Mouse (Mus musculus) ES-Bruce4 (cell line): ENCODE data around the gene Iqcf5. TPM values are rescaled to one million over a fixed set of nuclear protein-coding genes. Genes with fewer than 3 reads are reported as not detected.

Source experiments
- H3K27ac ChIP-seq: 2 replicates; pipeline ENCODE4 v1.5.1; 2012; ENCODE audit warnings: low read length, inconsistent platforms; ENCODE audit not compliant: insufficient read depth
- H3K27me3 ChIP-seq: 2 replicates; pipeline ENCODE4 v1.6.1; 2012; ENCODE audit warnings: mild to moderate bottlenecking, low read length, inconsistent platforms; ENCODE audit not compliant: control insufficient read depth, poor library complexity, insufficient read depth, severe bottlenecking
- H3K36me3 ChIP-seq: 2 replicates; pipeline ENCODE4 v1.6.1; 2012; ENCODE audit warnings: inconsistent platforms, mild to moderate bottlenecking, low read length, moderate library complexity; ENCODE audit not compliant: control insufficient read depth, poor library complexity, insufficient read depth, severe bottlenecking
- H3K4me1 ChIP-seq: one replicate; pipeline ENCODE4 v1.8.1; 2011; ENCODE audit warnings: low read length; ENCODE audit not compliant: control insufficient read depth, insufficient read depth
- H3K4me3 ChIP-seq: 2 replicates; pipeline ENCODE4 v1.5.1; 2011; ENCODE audit warnings: low read depth, mild to moderate bottlenecking, low read length
- H3K9ac ChIP-seq: 2 replicates; pipeline ENCODE4 v1.6.1; 2012; ENCODE audit warnings: low read depth, mild to moderate bottlenecking, inconsistent platforms; ENCODE audit not compliant: poor library complexity, severe bottlenecking
- H3K9me3 ChIP-seq: replicated peaks from 2 replicates; pipeline ENCODE4 v1.6.1; 2012; ENCODE audit warnings: mild to moderate bottlenecking, low read length, inconsistent platforms; ENCODE audit not compliant: control insufficient read depth, poor library complexity, insufficient read depth, severe bottlenecking
- CTCF ChIP-seq: IDR thresholded peaks from one replicate; pipeline ENCODE4 v1.8.1; 2011; ENCODE audit warnings: low read depth, low read length
- EP300 ChIP-seq: IDR thresholded peaks from 2 replicates; pipeline ENCODE4 v1.6.1; 2011; ENCODE audit warnings: low read depth, low read length; ENCODE audit not compliant: insufficient read depth
- POLR2A ChIP-seq: IDR thresholded peaks from one replicate; pipeline ENCODE4 v1.8.1; 2011; ENCODE audit warnings: low read length; ENCODE audit not compliant: insufficient read depth
- polyA plus RNA-seq: library from polyadenylated mRNA; stranded (reverse); fragments of >200 nt; gene quantifications from 2 replicates; pipeline ENCODE4 v1.2.4, GENCODE M21; 2011; ENCODE audit warnings: low read depth; ENCODE audit not compliant: missing spikeins, insufficient read depth, insufficient read length

The Iqcf5 gene
- polyA plus RNA-seq, 1 experiment: not detected

DNA sequence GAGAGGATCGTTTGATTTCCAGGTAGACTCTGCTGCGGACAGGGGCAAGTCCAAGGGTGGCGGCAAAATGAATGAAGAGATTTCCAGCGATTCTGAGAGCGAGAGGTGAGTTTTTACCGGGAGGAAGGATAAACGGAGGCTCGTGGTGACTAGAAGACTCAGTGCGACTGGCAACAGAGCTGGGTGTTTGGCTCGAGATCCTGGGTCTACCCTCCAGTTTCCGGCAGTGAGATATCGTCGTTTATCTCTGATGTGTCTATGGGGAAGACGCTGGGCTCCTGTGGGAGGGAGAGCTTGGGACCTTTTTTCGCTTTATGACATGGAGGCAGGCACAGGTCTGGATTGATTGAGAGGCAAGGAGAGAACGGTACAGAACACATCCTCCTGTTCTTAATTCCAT, 36.7 kb upstream of the Iqcf5 start:
- Histone ChIP-seq H3K27me3 (no peaks in the 10 kb centered on the region), H3K9ac (peak overlapping the region; percentile 86), H3K4me3 (peak overlapping the region; percentile 96), H3K36me3 (peaks cover 8% of the 10 kb centered on the region), H3K9me3 (no peaks in the 10 kb centered on the region), H3K4me1 (peaks cover 2% of the 10 kb centered on the region), H3K27ac (no peak overlapping the region)
- TF ChIP-seq EP300: no peak
- no peak for TF ChIP-seq CTCF
- TF ChIP-seq POLR2A: no peak

DNA sequence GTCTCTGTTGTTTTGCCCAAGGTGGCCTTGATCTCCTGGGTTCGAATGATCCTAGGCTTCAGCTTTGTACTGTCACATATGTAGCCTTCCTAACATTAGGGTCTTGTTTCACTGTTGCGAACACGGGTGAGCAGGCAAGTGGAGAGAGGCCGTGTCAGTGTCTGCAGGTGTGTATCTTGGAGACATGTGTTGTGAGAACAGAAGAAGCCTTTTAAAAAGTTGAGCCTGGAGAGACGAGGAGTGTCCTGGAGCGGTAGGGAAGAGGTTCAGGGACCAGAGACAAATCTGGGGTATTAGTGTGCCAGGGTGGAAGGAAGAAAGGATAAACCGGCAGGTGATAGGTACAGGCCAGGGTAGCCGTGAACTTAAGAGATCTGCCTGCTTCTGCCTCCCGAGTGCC, 36.3 kb upstream of the Iqcf5 start:
- H3K9ac ChIP-seq: peak overlapping the region; percentile 86
- H3K9me3 ChIP-seq: no peaks in the 10 kb centered on the region
- peaks cover 8% of the 10 kb centered on the region for H3K36me3 ChIP-seq
- H3K4me1 ChIP-seq: peaks cover 2% of the 10 kb centered on the region
- no peaks in the 10 kb centered on the region for H3K27me3 ChIP-seq
- H3K4me3 ChIP-seq: peak overlapping the region; percentile 96
- H3K27ac ChIP-seq: no peak overlapping the region
- TF ChIP-seq EP300 (no peak), CTCF (no peak), POLR2A (no peak)

DNA sequence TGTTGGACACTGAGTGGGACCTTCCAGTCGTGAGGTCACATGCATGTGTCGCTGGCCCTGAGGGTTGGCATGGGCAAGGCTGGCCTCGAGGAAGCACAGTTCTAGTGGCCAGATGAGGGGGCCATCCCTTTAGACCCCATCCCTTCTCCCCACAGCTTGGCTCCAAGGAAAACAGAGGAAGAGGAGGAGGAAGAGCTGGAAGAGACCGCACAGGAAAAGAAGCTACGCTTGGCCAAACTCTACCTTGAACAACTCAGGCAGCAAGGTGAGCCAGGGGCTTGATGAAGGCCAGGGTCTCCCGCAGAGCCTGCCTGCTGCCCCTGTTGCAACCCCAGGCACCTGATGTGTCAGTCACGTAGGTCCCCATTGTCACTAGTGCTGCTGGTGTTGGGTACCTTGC, 33.8 kb upstream of the Iqcf5 start:
- TF ChIP-seq CTCF (no peak), POLR2A (no peak), EP300 (no peak)
- Histone ChIP-seq H3K4me1 (peaks cover 3% of the 10 kb centered on the region), H3K27me3 (no peaks in the 10 kb centered on the region), H3K9ac (no peak overlapping the region), H3K36me3 (peaks cover 8% of the 10 kb centered on the region), H3K9me3 (no peaks in the 10 kb centered on the region), H3K27ac (no peak overlapping the region), H3K4me3 (no peak overlapping the region)

DNA sequence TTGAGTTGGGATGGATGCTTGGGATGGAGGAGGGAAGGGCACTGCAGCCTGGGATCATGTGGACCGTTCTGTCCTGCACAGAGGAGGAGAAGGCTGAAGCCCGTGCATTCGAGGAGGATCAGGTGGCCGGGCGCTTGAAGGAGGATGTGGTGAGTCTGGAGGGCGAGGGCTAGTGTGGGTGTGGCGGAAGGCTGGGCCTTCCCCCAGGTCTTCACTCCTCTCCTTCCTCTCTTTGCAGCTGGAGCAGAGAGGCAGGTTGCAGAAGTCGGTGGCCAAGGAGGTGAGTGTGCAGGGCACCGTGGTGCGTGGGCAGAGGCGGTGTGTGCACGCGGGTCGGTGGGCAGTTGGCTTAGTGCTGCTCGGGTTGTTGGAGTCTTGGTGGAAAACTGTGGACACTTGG, 33.3 kb upstream of the Iqcf5 start:
- TF ChIP-seq POLR2A (no peak), EP300 (no peak), CTCF (no peak)
- Histone ChIP-seq H3K4me3 (no peak overlapping the region), H3K4me1 (peaks cover 3% of the 10 kb centered on the region), H3K9ac (no peak overlapping the region), H3K9me3 (no peaks in the 10 kb centered on the region), H3K36me3 (peaks cover 8% of the 10 kb centered on the region), H3K27ac (no peak overlapping the region), H3K27me3 (no peaks in the 10 kb centered on the region)

DNA sequence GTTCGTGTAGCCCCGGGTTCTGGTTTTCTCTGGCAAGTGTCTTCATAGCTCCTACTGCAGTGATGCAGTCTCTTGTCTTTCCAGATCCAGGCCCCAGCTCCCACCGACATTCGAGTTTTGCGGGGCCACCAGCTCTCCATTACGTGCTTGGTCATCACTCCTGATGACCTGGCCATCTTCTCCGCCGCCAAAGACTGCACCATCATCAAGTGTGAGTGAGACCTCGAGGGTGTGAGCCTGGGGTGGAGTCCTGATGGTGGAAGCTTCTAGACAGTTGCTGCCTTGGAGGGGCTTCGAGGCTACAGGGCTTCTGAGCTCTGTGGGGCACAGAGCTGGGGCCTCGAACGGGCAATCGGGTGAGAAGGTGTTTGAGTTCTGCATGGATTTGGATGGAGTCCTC, 32.7 kb upstream of the Iqcf5 start:
- no peak for TF ChIP-seq POLR2A
- TF ChIP-seq EP300: no peak
- TF ChIP-seq CTCF: no peak
- Histone ChIP-seq H3K9me3 (no peaks in the 10 kb centered on the region), H3K9ac (no peak overlapping the region), H3K27me3 (no peaks in the 10 kb centered on the region), H3K4me3 (no peak overlapping the region), H3K4me1 (peaks cover 3% of the 10 kb centered on the region), H3K27ac (no peak overlapping the region), H3K36me3 (peaks cover 8% of the 10 kb centered on the region)

DNA sequence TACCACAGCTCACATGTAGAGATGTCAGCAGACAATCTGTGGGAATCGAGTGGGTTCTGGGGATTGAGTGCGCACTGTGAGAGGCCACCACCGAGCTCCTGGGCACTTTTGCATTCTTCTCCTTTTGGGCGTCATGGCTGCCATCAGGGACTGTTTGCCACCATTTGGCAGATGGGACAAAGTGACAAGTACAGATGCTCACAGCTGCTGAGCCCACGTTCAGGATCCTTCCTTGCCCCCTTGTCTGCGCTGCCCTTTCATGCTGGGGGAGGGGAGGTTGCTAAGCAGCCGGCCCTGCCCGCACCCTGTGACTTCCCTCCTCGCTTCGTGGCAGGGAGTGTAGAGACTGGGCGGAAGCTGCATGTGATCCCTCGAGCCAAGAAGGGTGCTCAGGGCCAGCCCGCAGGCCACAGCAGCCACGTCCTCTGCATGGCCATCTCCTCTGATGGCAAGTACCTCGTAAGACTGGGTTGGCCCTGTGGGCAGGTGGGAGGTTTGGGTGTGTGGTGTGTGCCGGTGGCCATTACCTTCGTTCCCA, 31.7 kb upstream of the Iqcf5 start:
- Histone ChIP-seq H3K36me3 (peaks cover 8% of the 10 kb centered on the region), H3K9ac (no peak overlapping the region), H3K27ac (no peak overlapping the region), H3K9me3 (no peaks in the 10 kb centered on the region), H3K27me3 (no peaks in the 10 kb centered on the region), H3K4me1 (peaks cover 3% of the 10 kb centered on the region), H3K4me3 (no peak overlapping the region)
- TF ChIP-seq POLR2A: no peak
